Mouse (Mus musculus) lung, postnatal 0 days (tissue): ENCODE data around the gene Cpxm1.
A peak's percentile ranks its signal among the peaks of the same experiment; 100 is the strongest.

Source experiments
- CTCF ChIP-seq: IDR thresholded peaks from 2 replicates; pipeline ENCODE4 v1.5.1; 2016; ENCODE audit warnings: antibody characterized with exemption, mild to moderate bottlenecking
- EP300 ChIP-seq: IDR thresholded peaks from 2 replicates; pipeline ENCODE4 v1.6.1; 2016; ENCODE audit warnings: antibody characterized with exemption, mild to moderate bottlenecking, control low read depth

DNA sequence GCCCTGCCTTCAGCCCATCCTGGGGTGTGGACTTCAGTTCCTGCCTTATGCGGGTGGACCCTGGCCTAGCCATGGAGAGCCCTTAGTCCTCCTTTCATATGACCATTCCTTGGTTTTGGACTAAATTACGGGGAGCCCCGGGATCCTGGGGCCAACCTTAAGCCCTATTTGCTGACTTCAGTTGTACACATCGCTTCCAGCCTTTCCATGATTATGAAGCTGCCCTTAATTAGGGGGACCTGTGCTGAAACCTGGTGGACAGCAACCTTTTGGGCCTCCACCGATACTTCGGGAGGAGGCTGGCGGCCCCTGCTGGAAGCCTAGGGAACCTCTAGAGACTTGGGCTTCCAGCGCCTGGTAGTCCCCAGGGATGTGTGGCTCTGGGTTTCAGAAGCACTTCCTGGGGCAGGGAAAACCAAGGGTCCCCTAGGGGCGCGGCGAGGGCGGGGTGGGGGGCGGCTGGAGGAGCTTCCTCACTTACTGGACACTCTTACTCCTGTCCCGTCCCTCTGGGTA is 34.8 kb downstream of the Cpxm1 start:
- TF ChIP-seq CTCF (peak; percentile 82), EP300 (no peak)
